Mouse (Mus musculus): ENCODE measurements around the gene Speg.

The Speg gene

DNA sequence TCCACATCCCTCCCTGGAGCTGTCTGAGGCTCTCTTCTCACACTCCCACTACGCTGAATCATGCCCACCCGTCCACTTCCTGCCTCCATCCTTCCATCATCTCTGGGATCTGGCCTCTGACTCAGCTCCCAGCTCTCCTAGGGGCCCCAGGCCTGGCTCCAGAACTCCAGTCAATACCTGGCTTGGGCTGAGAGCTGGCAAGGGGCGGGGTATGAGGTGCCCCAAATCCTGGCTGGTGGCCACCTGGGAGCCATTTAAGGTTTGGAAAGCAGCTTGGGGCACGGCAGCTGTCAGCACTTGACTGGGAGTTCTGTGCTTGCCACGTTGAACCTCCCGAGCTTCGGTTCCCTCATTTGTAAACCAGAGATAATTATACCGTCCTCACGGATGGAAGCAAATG, 18.0 kb downstream of the Speg start:
- DNase-seq (ENCODE audit: low spot score in 2 of 2) = no peak

DNA sequence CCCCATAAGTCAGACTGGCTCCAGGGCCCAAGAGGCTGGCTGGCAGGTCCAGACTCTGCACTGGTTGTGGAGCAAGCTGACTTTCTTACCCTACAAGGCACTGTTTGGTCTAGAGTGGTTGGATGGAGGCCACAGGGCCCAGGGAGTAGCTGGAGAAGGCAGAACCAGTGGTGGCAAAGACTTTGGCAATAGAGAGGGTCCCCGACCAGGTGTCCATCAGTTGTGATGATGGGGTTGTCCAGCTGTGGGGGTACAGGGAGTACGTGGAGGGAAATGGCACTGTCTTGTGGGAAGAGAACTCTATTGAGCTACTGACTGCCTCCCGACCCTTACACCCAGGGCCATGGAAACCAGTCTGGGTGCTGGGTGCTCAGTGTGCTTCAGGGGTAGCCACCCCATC, 18.7 kb downstream of the Speg start:
- no peak for DNase-seq (ENCODE audit: low spot score in 2 of 2)

- peak in 1 of 2 experiments; percentile 64 for DNase-seq (ENCODE audit: low spot score in 2 of 2)
Measured at GRCm38 (mm10) chr1:75398761-75399402, 23.8 kb downstream of the Speg start.

- peak; percentile 69 to 77 for DNase-seq (ENCODE audit: low spot score in 2 of 2)
Measured at GRCm38 (mm10) chr1:75399755-75400492, 24.8 kb downstream of the Speg start.

DNA sequence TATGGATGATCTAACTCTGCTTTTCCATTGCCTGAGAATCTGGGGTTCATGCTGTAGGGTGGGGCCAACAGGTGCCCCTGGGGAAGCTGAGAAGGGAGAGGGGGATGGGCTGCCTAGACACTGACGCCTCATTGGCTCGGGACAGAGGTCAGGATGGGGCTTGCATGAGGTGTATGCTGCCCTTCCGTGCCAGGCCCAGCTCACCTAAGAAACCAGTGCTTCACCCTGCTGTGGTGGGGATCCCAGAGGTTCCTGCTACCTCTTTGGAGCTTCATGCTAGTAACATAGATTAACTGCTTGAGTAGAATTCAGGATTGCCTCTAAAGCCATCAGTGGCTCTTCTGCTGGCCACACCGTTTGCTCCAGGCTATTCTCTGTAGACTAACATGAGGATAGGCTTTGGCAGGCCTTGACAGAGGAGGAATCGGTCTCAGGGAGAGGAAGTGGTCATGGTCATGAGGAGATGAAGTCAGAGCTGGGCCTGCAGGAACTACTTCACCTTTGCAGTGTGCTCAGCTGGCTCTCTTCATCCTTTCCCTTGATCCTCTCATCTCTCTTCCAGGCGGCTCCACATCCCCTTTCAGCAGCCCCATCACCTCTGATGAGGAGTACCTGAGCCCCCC, 25.5 kb downstream of the Speg start:
- DNase-seq (ENCODE audit: low spot score in 2 of 2) = no peak

GRCm38 (mm10) chr1:75405547-75405946, 30.4 kb downstream of the Speg start:
- no peak for DNase-seq (ENCODE audit: low spot score in 2 of 2)

- no peak for DNase-seq (ENCODE audit: low spot score in 2 of 2)
Measured at GRCm38 (mm10) chr1:75406173-75406572, 31.1 kb downstream of the Speg start.

- no peak for DNase-seq (ENCODE audit: low spot score in 2 of 2)
Measured at GRCm38 (mm10) chr1:75407056-75407455, 32.0 kb downstream of the Speg start.

DNA sequence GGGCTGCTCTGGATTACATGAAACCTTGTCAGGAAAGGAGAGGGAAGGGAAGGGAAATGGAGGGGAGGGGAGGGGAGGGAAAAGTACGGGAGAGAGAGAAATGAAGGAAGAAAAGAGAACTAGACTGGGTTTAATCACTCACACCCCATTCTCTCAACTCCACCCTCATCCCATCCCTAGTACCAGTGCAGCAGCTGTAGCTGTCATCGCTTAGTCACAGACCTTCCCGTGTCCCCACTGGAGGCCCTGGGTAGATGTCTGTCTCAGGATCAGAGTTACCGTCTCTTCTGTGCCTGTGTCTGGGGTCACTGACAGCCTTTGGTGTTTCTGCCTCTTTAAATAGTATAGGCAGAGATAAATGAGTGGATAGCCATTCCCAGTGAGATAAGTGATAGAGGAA, 33.1 kb downstream of the Speg start:
- DNase-seq (ENCODE audit: low spot score in 2 of 2) = no peak

DNA sequence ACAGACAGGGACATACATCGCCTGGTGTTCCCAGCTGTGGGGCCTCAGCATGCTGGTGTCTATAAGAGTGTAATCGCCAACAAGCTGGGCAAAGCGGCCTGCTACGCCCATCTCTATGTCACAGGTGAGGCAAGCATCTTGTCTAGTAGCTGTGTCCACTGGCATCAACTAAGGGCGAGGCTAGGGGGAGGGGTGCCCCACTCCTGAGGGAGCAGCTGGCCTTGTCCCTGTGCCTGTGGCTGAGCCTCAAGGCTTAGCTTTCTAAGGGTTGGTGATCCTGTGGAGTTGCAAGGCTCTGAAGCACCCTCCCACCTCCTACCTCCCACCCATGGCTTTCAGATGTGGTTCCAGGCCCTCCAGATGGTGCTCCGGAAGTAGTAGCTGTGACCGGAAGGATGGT, 34.9 kb downstream of the Speg start:
- DNase-seq (ENCODE audit: low spot score in 2 of 2) = no peak

GRCm38 (mm10) chr1:75412196-75412595, 37.1 kb downstream of the Speg start:
- no peak for DNase-seq (ENCODE audit: low spot score in 2 of 2)

DNA sequence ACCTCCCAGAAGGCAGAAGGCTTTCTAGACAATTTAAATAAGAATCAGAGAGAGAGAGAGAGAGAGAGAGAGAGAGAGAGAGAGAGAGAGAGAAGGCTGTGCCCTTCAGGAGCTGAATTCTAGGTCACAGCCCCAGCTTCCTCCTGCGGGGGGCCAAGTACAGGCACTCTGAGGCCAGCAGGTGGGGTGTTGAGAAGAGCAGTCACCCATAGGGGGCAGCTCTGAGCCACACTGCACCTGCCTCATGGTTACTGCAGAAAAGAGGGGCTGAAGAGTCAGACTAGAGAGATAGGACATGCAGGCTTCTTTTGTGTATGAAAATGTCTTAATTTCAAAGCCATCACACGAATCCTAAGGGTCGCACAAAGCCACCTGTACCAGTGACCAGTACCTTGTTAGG, 38.7 kb downstream of the Speg start:
- no peak for DNase-seq (ENCODE audit: low spot score in 2 of 2)

GRCm38 (mm10) chr1:75421794-75422193, 46.7 kb downstream of the Speg start:
- no peak for DNase-seq (ENCODE audit: low spot score in 2 of 2)

DNA sequence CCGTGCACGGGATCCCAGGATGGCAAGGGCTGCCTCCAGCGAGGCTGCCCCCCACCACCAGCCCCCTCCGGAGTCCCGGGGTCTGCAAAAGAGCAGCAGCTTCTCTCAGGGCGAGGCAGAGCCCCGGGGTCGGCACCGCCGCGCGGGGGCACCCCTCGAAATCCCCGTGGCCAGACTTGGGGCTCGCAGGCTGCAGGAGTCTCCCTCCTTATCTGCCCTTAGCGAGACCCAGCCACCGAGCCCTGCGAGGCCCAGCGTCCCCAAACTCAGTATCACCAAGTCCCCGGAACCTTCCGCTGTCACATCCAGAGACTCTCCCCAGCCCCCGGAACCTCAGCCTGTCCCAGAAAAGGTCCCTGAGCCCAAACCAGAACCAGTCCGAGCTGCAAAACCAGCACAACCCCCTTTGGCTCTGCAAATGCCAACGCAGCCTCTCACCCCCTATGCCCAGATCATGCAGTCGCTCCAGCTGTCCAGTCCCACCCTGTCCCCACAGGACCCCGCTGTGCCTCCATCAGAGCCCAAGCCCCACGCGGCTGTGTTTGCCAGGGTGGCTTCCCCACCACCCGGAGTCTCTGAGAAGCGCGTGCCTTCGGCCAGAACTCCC, 47.2 kb downstream of the Speg start:
- DNase-seq (ENCODE audit: low spot score in 2 of 2) = no peak

- no peak for DNase-seq (ENCODE audit: low spot score in 2 of 2)
Measured at GRCm38 (mm10) chr1:75422823-75423471, 47.9 kb downstream of the Speg start.

GRCm38 (mm10) chr1:75423780-75424390, 48.8 kb downstream of the Speg start:
- DNase-seq (ENCODE audit: low spot score in 2 of 2) = no peak

GRCm38 (mm10) chr1:75425796-75426471, 50.8 kb downstream of the Speg start:
- no peak for DNase-seq (ENCODE audit: low spot score in 2 of 2)

GRCm38 (mm10) chr1:75435475-75436328, 60.6 kb downstream of the Speg start, which contains the start of gene Gmppa:
Gene Gmppa (plus strand): TSS chr1:75435930.
- peak; percentile 69 to 82 for DNase-seq (ENCODE audit: low spot score in 2 of 2)

- DNase-seq (ENCODE audit: low spot score in 2 of 2) = no peak
Measured at GRCm38 (mm10) chr1:75438782-75439181, 63.7 kb downstream of the Speg start.

- no peak for DNase-seq (ENCODE audit: low spot score in 2 of 2)
Measured at GRCm38 (mm10) chr1:75440661-75441060, 65.6 kb downstream of the Speg start.

Measured in urinary bladder, postnatal 4 days (tissue).